Mouse (Mus musculus) megakaryocyte, embryonic 14.5 days (primary cell): ENCODE results near the gene Tmem191c.

Experiments used
- FLI1 ChIP-seq: IDR thresholded peaks from 2 replicates; pipeline ENCODE4 v1.6.1; 2012; ENCODE audit warnings: low read length, inconsistent platforms, mixed read lengths
- GATA1 ChIP-seq: IDR thresholded peaks from 3 replicates; pipeline ENCODE4 v1.6.1; 2012; ENCODE audit warnings: mixed read lengths, low read length, inconsistent platforms, borderline replicate concordance

DNA sequence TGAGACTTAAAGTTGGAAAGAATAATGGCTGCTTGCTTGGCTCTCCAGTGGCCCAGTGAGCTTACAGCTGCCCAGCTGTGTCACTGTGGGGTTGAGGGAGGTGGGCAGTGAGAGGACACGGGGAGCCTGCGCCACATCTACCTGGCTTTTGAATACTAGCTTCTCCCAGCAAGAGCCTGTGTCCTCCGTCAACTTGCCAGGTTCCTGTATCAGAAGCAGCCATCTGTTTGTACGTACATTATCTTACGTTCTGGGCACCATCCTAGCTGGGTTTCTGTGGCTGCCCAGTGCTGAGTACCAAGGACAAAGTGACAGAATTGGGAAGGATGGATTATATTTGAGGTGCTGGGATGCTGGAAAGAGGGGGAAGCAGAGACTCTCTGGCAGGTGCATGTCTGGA lies 6.0 kb upstream of the Tmem191c start:
- TF ChIP-seq GATA1 (no peak), FLI1 (no peak)
